Mouse (Mus musculus) neural tube, embryonic 15.5 days (tissue): ENCODE measurements at regions not wholly inside any gene's neighbourhood (a gene's known extent, or its start where the extent isn't known, plus 50 kb on each side); places are given as distances from the start of the nearest gene placed in this dataset.
A peak's percentile ranks its signal among the peaks of the same experiment; 100 is the strongest.

Source experiments
- ATAC-seq: fragments of 200-750 bp; cut with Nextera tagmentation; 2 replicates; pipeline ENCODE4 v1.8.0; 2017; ENCODE audit warnings: mild to moderate bottlenecking, moderate TSS enrichment, moderate library complexity; ENCODE audit not compliant: low FRiP score
- H3K27ac ChIP-seq: fragments of 300-500 bp; sonication (generic); replicated peaks from 2 replicates; pipeline ENCODE4 v1.5.1; 2015; ENCODE audit warnings: mild to moderate bottlenecking, inconsistent platforms
- H3K27me3 ChIP-seq: fragments of 300-500 bp; sonication (generic); replicated peaks from 2 replicates; pipeline ENCODE4 v1.6.1; 2015; ENCODE audit warnings: inconsistent platforms
- H3K36me3 ChIP-seq: fragments of 300-500 bp; sonication (generic); 2 replicates; pipeline ENCODE4 v1.6.1; 2015; ENCODE audit warnings: inconsistent platforms
- H3K4me1 ChIP-seq: fragments of 300-500 bp; sonication (generic); 2 replicates; pipeline ENCODE4 v1.6.1; 2015; ENCODE audit warnings: inconsistent platforms
- H3K4me2 ChIP-seq: fragments of 300-500 bp; sonication (generic); 2 replicates; pipeline ENCODE4 v1.6.1; 2015; ENCODE audit warnings: inconsistent platforms, mild to moderate bottlenecking, moderate library complexity
- H3K4me3 ChIP-seq: fragments of 300-500 bp; sonication (generic); replicated peaks from 2 replicates; pipeline ENCODE4 v1.5.1; 2015; ENCODE audit warnings: mild to moderate bottlenecking, inconsistent platforms
- H3K9ac ChIP-seq: fragments of 300-500 bp; sonication (generic); replicated peaks from 2 replicates; pipeline ENCODE4 v1.6.1; 2015; ENCODE audit warnings: mild to moderate bottlenecking, inconsistent platforms
- H3K9me3 ChIP-seq: fragments of 300-500 bp; sonication (generic); replicated peaks from 2 replicates; pipeline ENCODE4 v1.6.1; 2016; ENCODE audit warnings: inconsistent platforms
- WGBS: fragments of 180-500 bp; shearing (Covaris S2); methylation state at CpG from one replicate; pipeline ENCODE4 v1.1.7; 2015; ENCODE audit warnings: mixed read lengths; 5-methylcytosine and 5-hydroxymethylcytosine counted together

DNA sequence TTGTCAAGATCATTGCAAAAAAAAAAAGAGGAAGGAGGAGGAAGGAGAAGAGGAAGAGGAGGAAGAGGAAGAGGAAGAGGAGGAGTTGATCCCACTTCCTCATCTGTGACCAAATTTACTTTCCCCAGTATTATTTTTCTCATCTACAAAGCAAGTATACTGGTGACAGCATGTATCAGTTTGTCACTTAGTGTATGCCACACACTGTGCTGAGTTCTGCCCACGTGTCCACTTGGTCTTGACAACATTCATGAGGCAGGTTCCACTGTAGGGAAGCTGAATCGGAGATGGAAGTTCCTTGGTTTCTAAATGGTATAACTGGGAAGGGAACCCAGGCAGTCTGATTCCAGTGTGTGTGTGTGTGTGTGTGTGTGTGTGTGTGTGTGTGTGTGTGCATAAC is 122.3 kb upstream of the Hs3st2 start:
- Histone ChIP-seq H3K4me3 (no peak overlapping the region), H3K9me3 (no peaks in the 10 kb centered on the region), H3K4me1 (no peaks in the 10 kb centered on the region), H3K9ac (no peak overlapping the region), H3K27me3 (no peaks in the 10 kb centered on the region), H3K27ac (no peak overlapping the region), H3K36me3 (no peaks in the 10 kb centered on the region), H3K4me2 (no peak overlapping the region)
- WGBS, result 80% methylated on average over 2 of the region's 2 CpGs
- ATAC-seq, result no peak

DNA sequence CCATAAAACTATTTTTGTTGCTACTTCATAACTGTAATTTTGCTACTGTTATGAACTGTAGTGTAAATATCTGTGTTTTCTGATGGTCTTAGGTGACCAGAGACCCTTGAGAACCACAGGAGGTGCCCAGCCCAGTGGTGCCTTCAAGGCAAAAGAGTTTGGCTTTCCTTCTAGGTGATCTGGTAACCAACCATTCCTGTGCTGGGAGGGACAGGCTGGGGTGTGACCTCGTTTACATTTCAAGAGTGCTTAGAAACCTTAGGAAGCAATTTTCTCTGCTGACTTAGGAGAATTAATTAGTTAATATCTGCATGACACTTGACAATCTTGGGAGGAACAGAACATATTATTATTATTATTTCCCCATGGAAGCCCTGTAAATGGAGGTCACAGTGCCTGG is 111.1 kb upstream of the Hs3st2 start:
- no peak overlapping the region for H3K27ac ChIP-seq
- 46% methylated on average over 1 of the region's 1 CpGs for WGBS
- no peak for ATAC-seq

GRCm38 (mm10) chr7:121282154-121282553 is 109.5 kb upstream of the Hs3st2 start:
- ATAC-seq, result no peak
- WGBS, result 54% methylated on average over 7 of the region's 7 CpGs
- Histone ChIP-seq H3K27ac (no peak overlapping the region), H3K4me2 (no peak overlapping the region), H3K9me3 (no peaks in the 10 kb centered on the region), H3K4me3 (no peak overlapping the region), H3K4me1 (peaks cover 3% of the 10 kb centered on the region; the same call in 1 of the 2 replicates), H3K27me3 (no peaks in the 10 kb centered on the region), H3K36me3 (no peaks in the 10 kb centered on the region), H3K9ac (no peak overlapping the region)

More for the DNA sequence above, 111.1 kb upstream of the Hs3st2 start:
- Histone ChIP-seq H3K9me3 (no peaks in the 10 kb centered on the region), H3K4me1 (peaks cover 3% of the 10 kb centered on the region; the same call in 1 of the 2 replicates), H3K4me2 (no peak overlapping the region), H3K4me3 (no peak overlapping the region), H3K27me3 (no peaks in the 10 kb centered on the region), H3K36me3 (no peaks in the 10 kb centered on the region), H3K9ac (no peak overlapping the region)

DNA sequence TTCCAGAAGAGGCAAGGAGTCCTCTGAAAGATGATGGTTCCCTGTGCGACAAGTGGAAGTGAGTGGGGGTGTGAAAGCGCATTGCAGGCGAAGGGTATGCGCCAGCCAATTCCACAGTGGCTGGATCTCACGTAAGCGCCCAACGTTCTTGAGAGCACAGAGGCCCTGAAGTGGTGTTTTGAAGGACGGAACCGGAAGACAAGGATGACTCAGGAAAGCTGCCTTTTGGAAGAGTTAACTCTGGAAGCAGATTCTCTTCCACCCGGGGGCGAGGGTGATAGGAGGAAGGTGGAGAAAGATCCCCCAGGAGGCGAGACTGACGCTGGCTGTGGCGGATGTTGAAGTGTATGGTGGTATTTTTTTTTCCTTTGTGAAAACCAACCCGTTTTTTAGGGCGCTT is 101.9 kb upstream of the Hs3st2 start:
- no peaks in the 10 kb centered on the region for H3K27me3 ChIP-seq
- 90% methylated on average over 16 of the region's 16 CpGs for WGBS
- H3K27ac ChIP-seq, result no peak overlapping the region
- H3K4me3 ChIP-seq, result no peak overlapping the region
- no peak overlapping the region for H3K9ac ChIP-seq
- no peaks in the 10 kb centered on the region for H3K36me3 ChIP-seq
- no peak for ATAC-seq
- no peaks in the 10 kb centered on the region for H3K9me3 ChIP-seq
- no peaks in the 10 kb centered on the region for H3K4me1 ChIP-seq
- H3K4me2 ChIP-seq, result no peak overlapping the region

DNA sequence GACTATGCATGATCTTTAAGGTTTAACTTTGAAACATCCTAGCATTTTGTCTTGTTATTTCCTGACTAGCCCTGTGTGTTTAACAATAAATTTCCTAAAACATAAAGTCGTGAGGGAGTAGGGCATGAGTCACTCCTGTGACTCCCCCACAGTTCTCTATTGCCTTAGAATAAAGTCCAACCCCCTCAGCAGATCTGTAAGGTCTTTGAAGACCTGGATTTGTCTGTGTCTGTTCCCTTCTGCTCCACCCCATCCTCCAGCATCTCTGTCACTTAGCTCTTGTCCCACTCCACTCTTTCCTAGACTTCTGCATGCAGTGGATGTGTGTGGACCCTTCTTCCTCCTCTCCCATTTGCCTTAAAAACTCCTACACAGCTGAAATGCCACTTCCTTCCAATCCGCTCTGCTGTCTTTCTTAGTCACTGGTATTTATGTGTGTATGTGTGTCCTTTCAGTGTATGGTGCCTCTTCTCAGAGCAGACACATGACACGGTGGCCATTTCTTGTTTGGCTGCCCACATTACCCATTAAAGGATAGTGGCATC is 95.4 kb upstream of the Hs3st2 start:
- no peak overlapping the region for H3K9ac ChIP-seq
- H3K4me1 ChIP-seq, result no peaks in the 10 kb centered on the region
- H3K4me2 ChIP-seq, result no peak overlapping the region
- H3K36me3 ChIP-seq, result no peaks in the 10 kb centered on the region
- H3K27ac ChIP-seq, result no peak overlapping the region
- H3K27me3 ChIP-seq, result no peaks in the 10 kb centered on the region
- H3K9me3 ChIP-seq, result no peaks in the 10 kb centered on the region
- 81% methylated on average over 3 of the region's 3 CpGs for WGBS
- H3K4me3 ChIP-seq, result no peak overlapping the region
- no peak for ATAC-seq

DNA sequence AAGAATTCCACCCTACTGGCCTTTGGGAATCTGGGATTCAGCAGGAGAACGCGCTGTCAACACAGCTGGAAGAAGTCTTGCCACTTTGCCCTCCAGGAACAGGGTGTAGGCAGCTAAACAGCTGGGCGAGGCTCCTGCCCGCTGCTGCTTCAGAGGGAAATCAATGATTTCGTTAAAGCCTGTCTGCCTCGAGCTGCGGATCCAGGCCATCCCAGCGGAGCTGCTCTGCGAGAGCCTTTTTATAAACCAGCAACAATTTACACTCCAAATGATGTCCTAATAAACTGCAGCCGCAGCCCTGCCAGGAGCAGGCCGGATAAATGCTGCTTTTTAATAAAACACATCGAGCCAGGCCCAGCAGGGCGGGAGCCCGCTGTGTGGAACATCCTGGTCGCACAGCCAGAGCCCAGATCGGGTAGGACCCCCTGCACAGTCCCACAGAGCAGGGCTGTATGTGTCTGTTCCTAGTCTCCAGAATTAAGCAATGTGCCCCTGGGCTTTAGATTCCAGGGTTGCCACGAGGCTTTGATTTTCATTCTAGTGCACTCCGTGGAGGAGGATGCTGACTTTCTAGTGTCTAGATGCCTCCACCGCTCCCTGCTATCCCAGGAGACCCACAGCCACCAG is 78.6 kb upstream of the Hs3st2 start:
- 7% methylated on average over 19 of the region's 19 CpGs for WGBS
- peak overlapping the region; percentile 43 for H3K4me2 ChIP-seq
- no peaks in the 10 kb centered on the region for H3K9me3 ChIP-seq
- H3K27ac ChIP-seq, result 0 out of 2 replicates have a peak overlapping the region, but pooled peaks have one; percentile 45
- no peak overlapping the region for H3K4me3 ChIP-seq
- ATAC-seq, result peak; percentile 41; the same call in 1 of the 2 replicates
- H3K4me1 ChIP-seq, result peaks cover 10% of the 10 kb centered on the region
- no peaks in the 10 kb centered on the region for H3K27me3 ChIP-seq
- H3K36me3 ChIP-seq, result no peaks in the 10 kb centered on the region
- H3K9ac ChIP-seq, result peak overlapping the region; percentile 26; the same call in 1 of the 2 replicates

GRCm38 (mm10) chr7:121314521-121314920 is 77.1 kb upstream of the Hs3st2 start:
- Histone ChIP-seq H3K27me3 (no peaks in the 10 kb centered on the region), H3K9me3 (no peaks in the 10 kb centered on the region), H3K4me3 (no peak overlapping the region), H3K27ac (no peak overlapping the region), H3K9ac (no peak overlapping the region), H3K4me1 (peaks cover 10% of the 10 kb centered on the region), H3K36me3 (no peaks in the 10 kb centered on the region), H3K4me2 (no peak overlapping the region)
- 77% methylated on average over 4 of the region's 4 CpGs for WGBS
- ATAC-seq, result no peak

GRCm38 (mm10) chr7:121329274-121329673 is 62.4 kb upstream of the Hs3st2 start:
- Histone ChIP-seq H3K4me2 (no peak overlapping the region), H3K27ac (no peak overlapping the region), H3K4me1 (no peaks in the 10 kb centered on the region), H3K27me3 (no peaks in the 10 kb centered on the region), H3K9me3 (no peaks in the 10 kb centered on the region), H3K9ac (no peak overlapping the region), H3K4me3 (no peak overlapping the region), H3K36me3 (no peaks in the 10 kb centered on the region)
- 84% methylated on average over 7 of the region's 7 CpGs for WGBS
- no peak for ATAC-seq

DNA sequence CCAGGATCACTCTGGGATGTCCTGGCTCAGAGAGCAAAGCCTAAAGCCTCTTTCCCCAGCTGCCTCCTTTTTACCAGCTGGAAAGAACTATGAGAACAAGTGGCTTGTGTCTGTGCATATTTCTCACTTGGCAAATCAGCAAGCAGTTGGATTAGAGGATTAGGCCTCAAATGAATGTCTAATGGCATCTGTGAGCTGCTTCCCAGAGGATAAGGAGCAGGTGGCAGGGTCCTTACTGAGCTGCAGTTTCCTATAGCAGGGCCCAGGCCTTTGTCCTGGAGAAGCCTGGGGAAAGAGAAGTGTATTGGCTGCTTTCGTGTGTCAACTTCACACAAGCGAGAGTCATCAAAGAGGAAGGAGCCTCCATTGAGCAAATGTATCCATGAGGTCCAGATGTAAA is 59.1 kb upstream of the Hs3st2 start:
- no peak for ATAC-seq
- Histone ChIP-seq H3K4me2 (no peak overlapping the region), H3K9me3 (no peaks in the 10 kb centered on the region), H3K27ac (no peak overlapping the region), H3K4me3 (no peak overlapping the region), H3K27me3 (no peaks in the 10 kb centered on the region), H3K4me1 (no peaks in the 10 kb centered on the region), H3K36me3 (no peaks in the 10 kb centered on the region), H3K9ac (no peak overlapping the region)
- 86% methylated on average over 2 of the region's 2 CpGs for WGBS

- 79% methylated on average over 9 of the region's 9 CpGs for whole genome bisulfite sequencing
- Histone ChIP-seq H3K27ac (no peak overlapping the region), H3K4me3 (no peak overlapping the region), H3K27me3 (no peaks in the 10 kb centered on the region), H3K9ac (no peak overlapping the region), H3K4me1 (0 out of 2 replicates have a peak, but pooled peaks cover 3% of the 10 kb centered on the region), H3K4me2 (no peak overlapping the region), H3K36me3 (no peaks in the 10 kb centered on the region), H3K9me3 (no peaks in the 10 kb centered on the region)
- ATAC-seq, result no peak
These were observed 56.1 kb upstream of the Hs3st2 start for GRCm38 (mm10) chr7:121335390-121336109.

DNA sequence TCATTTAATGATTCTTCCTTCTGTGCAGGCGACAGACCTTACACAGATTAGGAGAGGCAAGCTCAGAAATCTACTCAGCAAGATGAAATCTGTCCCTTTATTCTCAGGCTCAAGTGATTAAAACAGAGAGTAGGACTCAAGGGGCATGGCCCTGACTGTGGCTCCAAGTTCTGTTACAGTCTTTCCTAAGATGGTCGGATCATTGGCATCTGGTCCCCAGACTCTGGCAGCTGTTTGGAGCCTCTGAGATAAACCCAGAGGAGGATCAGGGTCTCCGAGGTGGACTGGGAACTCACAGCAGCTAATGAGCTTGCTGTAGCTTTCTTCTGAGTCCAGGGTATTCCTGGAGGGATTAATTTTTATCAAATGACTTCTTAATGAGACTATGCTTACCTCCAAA is 51.7 kb upstream of the Hs3st2 start:
- no peak for ATAC-seq
- H3K4me3 ChIP-seq, result no peak overlapping the region
- no peak overlapping the region for H3K9ac ChIP-seq
- 46% methylated on average over 3 of the region's 3 CpGs for WGBS
- no peak overlapping the region for H3K4me2 ChIP-seq
- H3K27ac ChIP-seq, result no peak overlapping the region
- no peaks in the 10 kb centered on the region for H3K36me3 ChIP-seq
- H3K4me1 ChIP-seq, result 0 out of 2 replicates have a peak, but pooled peaks cover 3% of the 10 kb centered on the region
- no peaks in the 10 kb centered on the region for H3K27me3 ChIP-seq
- no peaks in the 10 kb centered on the region for H3K9me3 ChIP-seq
